Comparison of ENCODE assay signal across 9 mouse cellular contexts in genomic region chr13:12589003-12589402, GRCm38 (mm10). TPM values are rescaled to one million over a fixed set of nuclear protein-coding genes. Genes with fewer than 3 reads are reported as not detected.
DNase-seq lines count a peak whose midpoint lies in the region; TF ChIP-seq lines count a peak whose summit lies in the region.
"Had no signal": no experiment of that assay in that cellular context is flagged by ENCODE, and none has a peak within 500 bp of the region (broad histone marks: within the 10 kb centered on the region; RNA-seq: fewer than 3 reads in every experiment).

No protein-coding gene starts in this region.

- no peak overlapping the region for H3K4me3 ChIP-seq in cerebellum, adult 2 months (replicated peaks; ENCODE audit: insufficient read depth, low read depth, low read length)
- H3K4me3 ChIP-seq in bone marrow, adult 2 months (replicated peaks; ENCODE audit: control insufficient read depth, low read depth, low read length), result no peak overlapping the region
- H3K4me3 ChIP-seq in lung, adult 2 months (replicated peaks; ENCODE audit: extremely low read depth, low read depth, low read length), result no peak overlapping the region
- no peak overlapping the region for H3K4me3 ChIP-seq in spleen, adult 2 months (ENCODE audit: extremely low read depth, insufficient read depth, insufficient read length)
- H3K4me3 ChIP-seq: limb, embryonic 13.5 days had no signal

- no peaks in the 10 kb centered on the region for H3K4me1 ChIP-seq in cerebellum, adult 2 months (ENCODE audit: control insufficient read depth, insufficient read depth, low read length)
- no peaks in the 10 kb centered on the region for H3K4me1 ChIP-seq in bone marrow, adult 2 months (ENCODE audit: control insufficient read depth, insufficient read depth, low read length)
- no peaks in the 10 kb centered on the region for H3K4me1 ChIP-seq in lung, adult 2 months (ENCODE audit: control insufficient read depth, insufficient read depth, low read length)
- H3K4me1 ChIP-seq in spleen, adult 2 months (ENCODE audit: control insufficient read depth, insufficient read depth, insufficient read length), result no peaks in the 10 kb centered on the region
- H3K4me1 ChIP-seq: limb, embryonic 13.5 days had no signal

- no peaks in the 10 kb centered on the region for H3K27me3 ChIP-seq in cerebellum, adult 2 months (ENCODE audit: control insufficient read depth, insufficient read depth, low read length)
- no peaks in the 10 kb centered on the region for H3K27me3 ChIP-seq in spleen, adult 2 months (ENCODE audit: control insufficient read depth, insufficient read depth, low read length)
- H3K27me3 ChIP-seq: limb, embryonic 13.5 days had no signal

- 16% methylated on average over 3 of the region's 3 CpGs for WGBS in cerebellum, adult 2 months
- WGBS in bone marrow, adult 2 months, result 6% methylated on average over 3 of the region's 3 CpGs
- 18% methylated on average over 3 of the region's 3 CpGs for WGBS in lung, adult 2 months
- WGBS in spleen, adult 2 months, result 9% methylated on average over 3 of the region's 3 CpGs

- peak in 1 of 2 experiments; percentile 24 for DNase-seq in cerebellum, adult 2 months
- no peak for DNase-seq in cerebellum, adult 11-12 months
- DNase-seq in CD4-positive, CD25-positive, alpha-beta regulatory T cell, adult 2 months (ENCODE audit: low read depth, low spot score), result peak; percentile 87
- DNase-seq in frontal cortex, postnatal 36 days (ENCODE audit: low spot score in 2 of 2), result peak; percentile 26 to 44
- DNase-seq in kidney, postnatal 25 days, result peak; percentile 59 to 78
- DNase-seq in lung, adult 2 months, result peak; percentile 53
- peak; percentile 59 to 79 for DNase-seq in spleen, adult 2 months (ENCODE audit: low read depth in 1 of 2, low spot score in 2 of 2)

- TF ChIP-seq CTCF in cerebellum, adult 2 months (IDR thresholded peaks at IDR 0.05; ENCODE audit: borderline replicate concordance, insufficient read depth, low read depth, low read length), result peak; percentile 44; the same call in 1 of the 2 replicates
- peak; percentile 85 for TF ChIP-seq CTCF in bone marrow, adult 2 months (IDR thresholded peaks at IDR 0.05; ENCODE audit: control insufficient read depth, insufficient read depth, low read length)
- TF ChIP-seq CTCF in lung, adult 2 months (IDR thresholded peaks at IDR 0.05; ENCODE audit: insufficient read depth, low read length), result peak; percentile 74
- TF ChIP-seq CTCF in spleen, adult 2 months (IDR thresholded peaks at IDR 0.05; ENCODE audit: extremely low read depth, insufficient read depth, insufficient read length, insufficient replicate concordance), result peak; percentile 74; the same call in 1 of the 2 replicates

- H3K36me3 ChIP-seq in spleen, adult 2 months (ENCODE audit: control insufficient read depth, insufficient read depth, low read length), result peaks cover 7% of the 10 kb centered on the region

- H3K27ac ChIP-seq in cerebellum, adult 2 months (ENCODE audit: insufficient read depth, low read length), result no peak overlapping the region
- H3K27ac ChIP-seq in bone marrow, adult 2 months (ENCODE audit: control insufficient read depth, insufficient read depth, low read depth, low read length, poor library complexity), result no peak overlapping the region
- H3K27ac ChIP-seq in spleen, adult 2 months (ENCODE audit: insufficient read depth, low read length), result no peak overlapping the region
- H3K27ac ChIP-seq: limb, embryonic 13.5 days had no signal

- no peak for TF ChIP-seq POLR2A in cerebellum, adult 2 months (IDR thresholded peaks at IDR 0.05; ENCODE audit: borderline replicate concordance, insufficient read depth, low read length)
- TF ChIP-seq POLR2A in bone marrow, adult 2 months (IDR thresholded peaks at IDR 0.05; ENCODE audit: borderline replicate concordance, control insufficient read depth, low read depth, low read length), result no peak
- TF ChIP-seq POLR2A in lung, adult 2 months (IDR thresholded peaks at IDR 0.05; ENCODE audit: borderline replicate concordance, extremely low read depth, low read depth, low read length), result no peak
- no peak for TF ChIP-seq POLR2A in spleen, adult 2 months (IDR thresholded peaks at IDR 0.05; ENCODE audit: low read depth, low read length)

RNA-seq across cellular contexts. Expression of gene Ero1lb, which starts 23.3 kb away (rescaled TPM):
- 11.1 and 11.3 TPM in 2 replicates for polyA plus RNA-seq in cerebellum, adult 2 months (2012; rRNA removed)
- 3.7 and 6.7 TPM in 2 replicates for polyA plus RNA-seq in bone marrow, adult 2 months (2011; ENCODE audit: insufficient read depth, insufficient read length, low replicate concordance, missing spikeins)
- 4.1 and 5.3 TPM in 2 replicates for polyA plus RNA-seq in lung, adult 2 months (2012; rRNA removed)
- 12.8 and 23.1 TPM in 2 replicates for polyA plus RNA-seq in spleen, adult 2 months (2012; rRNA removed)
